Mouse (Mus musculus) cerebellum, adult 8-10 months (tissue): Measurements from ENCODE around the gene Pllp.

ENCODE experiments used
- DNase-seq: peaks from one replicate; pipeline ENCODE4 v3.0.0; 2022

The Pllp gene

GRCm38 (mm10) chr8:94646165-94646564 is 49.9 kb downstream of the Pllp start:
- no peak for DNase-seq

- DNase-seq: no peak
Observed at GRCm38 (mm10) chr8:94645202-94645601, 50.9 kb downstream of the Pllp start.

GRCm38 (mm10) chr8:94641938-94642337 is 54.1 kb downstream of the Pllp start:
- DNase-seq: no peak

- DNase-seq: no peak
Observed at GRCm38 (mm10) chr8:94641183-94641582, 54.9 kb downstream of the Pllp start.

GRCm38 (mm10) chr8:94634211-94634610 is 61.9 kb downstream of the Pllp start:
- no peak for DNase-seq

GRCm38 (mm10) chr8:94633564-94634194 is 62.4 kb downstream of the Pllp start:
- DNase-seq: no peak
